Mouse (Mus musculus) megakaryocyte-erythroid progenitor cell, adult 5-6 weeks (primary cell): ENCODE results near the gene Med16. TPM values are rescaled to one million over a fixed set of nuclear protein-coding genes. Genes with fewer than 3 reads are reported as not detected.
A peak's percentile ranks its signal among the peaks of the same experiment; 100 is the strongest.

Experiments used
- ATAC-seq: replicated peaks from 2 replicates; pipeline ENCODE4 v1.8.0; 2016; ENCODE audit warnings: mild to moderate bottlenecking, inconsistent platforms; ENCODE audit not compliant: severe bottlenecking, poor library complexity, low FRiP score, low TSS enrichment
- total RNA-seq, 2 experiments: library from RNA; stranded (forward) in 1 of 2; stranded (reverse) in 1 of 2; fragments of 200-1000, 215-1000 nt in 1 of 2; fragments of >200 nt in 1 of 2; fragmentation: Nextera tagmentation in 1 of 2; gene quantifications; 2 replicates each; pipeline ENCODE4 v1.2.3; 2014 to 2017

The Med16 gene
- total RNA-seq, 2 experiments from 2014 or later: 9.8 to 21.7 TPM

DNA sequence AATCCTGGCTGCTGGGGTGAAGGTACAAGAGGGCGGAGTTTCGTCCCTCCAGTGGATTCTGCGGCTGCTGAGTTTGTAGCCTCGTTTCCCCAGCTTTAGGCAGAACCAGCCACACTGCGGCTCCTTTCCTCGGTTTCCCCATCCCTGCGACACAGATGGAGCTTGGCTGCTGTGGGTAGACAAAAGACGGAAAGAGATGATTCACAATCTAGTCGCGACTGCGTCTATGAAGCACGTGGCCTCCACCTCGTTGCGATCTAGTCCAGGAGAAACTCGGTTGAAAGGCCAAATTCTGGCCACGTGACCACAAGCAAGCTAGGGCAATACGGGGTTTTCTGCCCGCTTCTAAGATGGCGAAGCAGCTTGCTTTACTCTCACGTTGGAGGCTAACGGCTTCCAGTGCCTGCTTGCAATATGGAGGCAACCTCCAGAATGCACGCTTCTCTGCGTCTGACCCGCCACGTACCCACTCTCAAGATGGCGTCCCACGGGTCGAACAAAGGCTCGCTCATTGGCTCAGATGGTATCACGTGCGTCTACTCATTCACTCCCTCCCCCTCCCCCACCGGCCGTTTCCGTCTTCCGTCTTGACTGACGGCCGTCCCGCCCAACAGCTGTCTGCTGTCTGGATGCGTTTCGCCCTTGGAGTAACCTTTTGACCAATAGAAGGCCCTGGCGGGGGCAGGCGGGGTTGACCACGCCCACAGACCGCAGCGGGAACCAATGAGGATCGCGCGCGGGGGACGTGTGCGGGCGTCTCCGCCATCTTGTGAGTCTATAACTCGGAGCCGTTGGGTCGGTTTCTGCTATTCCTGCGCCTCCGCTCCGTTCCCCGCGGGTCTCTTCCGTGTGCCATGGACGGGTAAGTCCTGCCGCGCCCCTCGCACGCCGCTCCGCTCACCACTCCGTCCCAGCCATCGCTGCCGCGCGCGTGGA, 54.6 kb downstream of the Med16 start, which contains the start of gene Ptbp1:
Gene Ptbp1, plus strand, starts transcription at position 568 of the 936 bp plus-strand sequence.
- ATAC-seq: peak; percentile 86

DNA sequence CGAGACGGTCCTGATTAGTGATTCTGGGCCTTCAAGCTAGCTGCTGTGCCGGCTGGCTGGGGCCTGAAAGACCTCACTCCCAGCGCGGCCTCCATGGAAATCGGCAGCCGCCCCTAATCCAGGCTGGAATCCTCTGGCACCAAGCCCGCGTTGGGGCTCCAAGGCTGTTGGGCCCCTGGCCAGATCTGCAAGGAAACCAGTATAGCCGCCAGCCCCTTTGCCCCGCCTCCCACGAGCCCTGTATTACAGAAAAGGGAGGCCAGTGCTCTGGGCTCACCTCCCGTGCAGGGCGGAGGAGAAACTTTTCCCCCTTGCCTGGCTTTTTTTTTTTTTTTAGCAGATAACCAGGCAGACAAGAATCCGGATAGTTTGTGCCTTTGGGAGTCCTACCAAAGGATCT, 55.3 kb downstream of the Med16 start:
- ATAC-seq: no peak

DNA sequence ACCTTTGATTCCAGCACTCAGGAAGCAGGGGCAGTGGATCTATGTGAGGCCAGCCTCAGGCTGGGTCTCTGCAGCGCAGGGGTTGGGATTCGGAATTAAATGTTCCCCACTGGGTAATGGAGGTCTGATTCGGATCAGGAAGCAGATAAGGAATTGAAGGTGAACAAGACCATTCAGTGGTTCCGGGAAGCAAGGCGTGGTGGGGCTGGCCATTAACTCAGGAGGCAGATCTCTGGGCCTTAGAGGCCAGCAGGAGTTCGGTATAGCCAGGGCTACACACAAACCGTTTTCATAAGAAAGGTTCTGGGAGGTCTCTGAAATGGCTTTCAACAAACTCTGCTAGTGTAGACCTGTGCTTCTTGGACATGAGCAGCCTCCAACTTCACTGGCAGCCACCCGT, 55.9 kb downstream of the Med16 start:
- ATAC-seq: no peak

DNA sequence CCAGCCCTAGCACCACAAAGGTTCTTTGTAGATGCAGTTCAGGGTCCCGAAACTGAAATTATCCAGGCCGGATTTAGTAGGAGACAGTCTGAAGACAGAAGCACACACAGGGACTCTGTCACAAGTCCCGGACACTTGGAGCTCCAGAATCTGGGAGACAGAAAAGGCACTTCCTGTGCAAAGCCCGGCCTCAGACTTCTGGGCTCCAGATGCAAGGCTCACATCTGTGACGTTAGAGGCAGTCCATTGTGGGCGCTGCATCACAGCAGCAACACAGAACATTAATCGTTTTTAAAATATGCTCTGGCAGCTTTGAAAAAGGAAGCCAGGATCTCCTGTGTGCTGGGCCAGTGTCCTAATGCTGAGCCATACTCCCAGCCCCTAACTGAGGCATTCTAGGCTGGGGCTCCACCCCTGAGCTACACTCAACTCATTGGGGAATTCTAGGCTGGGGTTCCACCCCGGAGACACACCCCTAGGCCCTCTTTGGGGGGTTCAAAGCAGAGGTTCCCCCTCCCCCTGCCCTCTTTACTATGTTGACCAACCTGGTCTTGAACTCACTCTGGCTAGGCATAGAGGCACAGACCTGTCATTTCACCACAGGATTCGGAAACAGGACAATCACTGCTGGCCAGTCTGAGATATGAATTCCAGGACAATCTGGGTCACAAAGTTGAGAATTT, 56.5 kb downstream of the Med16 start:
- ATAC-seq: no peak

DNA sequence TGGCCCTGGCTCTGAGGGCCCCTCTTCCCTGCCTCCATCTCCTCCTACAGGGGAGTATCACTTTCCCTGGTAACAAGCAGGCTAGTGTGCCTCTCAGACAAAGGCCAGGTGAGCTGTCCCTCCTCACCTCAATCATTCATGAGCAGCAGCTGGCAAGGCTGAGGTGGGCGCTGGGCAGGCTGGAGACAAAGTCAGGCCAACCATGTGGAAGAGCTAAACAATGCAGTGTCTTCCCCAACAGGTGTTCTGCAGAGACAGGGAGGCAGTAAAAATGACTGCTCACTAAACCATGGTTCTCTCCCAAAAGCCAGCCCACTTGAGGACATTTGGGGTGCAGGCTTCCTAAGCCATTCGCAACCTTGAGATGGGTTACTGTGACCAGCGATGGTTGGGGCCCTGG, 57.1 kb downstream of the Med16 start:
- ATAC-seq: no peak

DNA sequence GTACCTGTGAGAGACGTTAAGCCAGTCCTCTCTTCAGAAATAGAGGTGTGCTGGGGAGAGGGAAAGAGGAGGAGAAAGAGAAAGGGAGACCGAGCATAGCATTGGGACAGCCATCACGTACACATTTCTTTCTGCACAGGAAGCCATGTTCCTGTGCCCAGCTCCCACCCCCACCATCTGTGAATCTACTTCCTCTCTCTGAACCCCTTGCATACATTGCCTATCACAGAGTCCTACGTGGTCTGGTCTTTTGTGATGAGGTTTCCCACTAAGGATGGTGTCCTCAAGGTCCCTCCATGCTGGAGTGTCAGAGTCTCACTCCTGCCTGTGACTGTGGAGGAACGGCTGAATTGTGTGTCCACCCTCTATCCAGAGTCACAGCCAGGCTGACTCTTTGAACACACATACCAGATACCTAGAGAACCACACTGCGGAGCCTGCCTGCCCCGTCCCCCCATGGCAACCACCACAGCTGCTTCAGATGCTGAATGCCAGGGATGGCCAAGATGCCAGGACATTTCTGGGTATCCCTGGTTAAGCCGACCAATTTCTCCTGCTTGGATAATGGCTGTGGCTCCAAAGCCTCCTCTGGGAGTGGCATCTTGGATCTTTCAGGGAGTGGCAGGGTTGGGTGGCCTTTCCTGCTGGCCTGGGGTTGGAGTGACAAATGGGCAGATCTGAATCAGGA, 58.6 kb downstream of the Med16 start:
- ATAC-seq: no peak

DNA sequence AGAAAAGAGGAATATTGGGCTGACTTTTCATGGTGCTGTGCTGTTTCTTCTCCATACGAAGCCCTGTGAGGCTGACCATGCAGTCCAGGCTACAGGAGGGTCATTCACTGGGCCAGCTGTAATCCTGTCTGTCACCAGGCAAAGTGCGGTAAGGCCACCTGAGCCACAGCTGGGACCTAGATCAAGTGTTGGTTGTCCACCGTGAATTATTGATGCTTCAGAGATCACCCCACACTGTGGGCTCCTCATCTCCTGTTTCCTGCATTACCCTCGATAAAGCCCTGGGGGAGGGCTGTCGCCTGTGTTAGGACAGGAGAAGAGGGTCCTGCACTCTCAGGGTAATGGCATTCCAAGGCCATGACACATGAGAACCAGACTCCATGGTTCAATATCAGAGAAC, 62.2 kb downstream of the Med16 start:
- no peak for ATAC-seq

Other genes with a start within 250 kb of the Med16 start
Only the 30 nearest of the 35 such genes appear.
- gene Cdc34, start 226.7 kb downstream of the Med16 start, total RNA-seq (2014; fragmentation: Nextera tagmentation): 134 and 152 TPM in 2 replicates
- gene Cdc34, start 226.7 kb downstream of the Med16 start, total RNA-seq (2017): 128 and 236 TPM in 2 replicates
- gene Gzmm, start 219.9 kb downstream of the Med16 start, total RNA-seq (2014; fragmentation: Nextera tagmentation): 1.7 and 1.8 TPM in 2 replicates
- 1.7 and 2.4 TPM in 2 replicates for gene Gzmm, start 219.9 kb downstream of the Med16 start, total RNA-seq (2017)
- 361 and 460 TPM in 2 replicates for gene Bsg, start 204.4 kb downstream of the Med16 start, total RNA-seq (2014; fragmentation: Nextera tagmentation)
- 350 and 443 TPM in 2 replicates for gene Bsg, start 204.4 kb downstream of the Med16 start, total RNA-seq (2017)
- gene Hcn2, start 192.3 kb downstream of the Med16 start, total RNA-seq (2014; fragmentation: Nextera tagmentation): 0.50 TPM in 1 of 2 replicates, not detected in the other
- not detected in 2 replicates for gene Hcn2, start 192.3 kb downstream of the Med16 start, total RNA-seq (2017)
- 45.2 and 51.7 TPM in 2 replicates for gene Polrmt, start 162.3 kb downstream of the Med16 start, total RNA-seq (2014; fragmentation: Nextera tagmentation)
- 17.6 and 21.2 TPM in 2 replicates for gene Polrmt, start 162.3 kb downstream of the Med16 start, total RNA-seq (2017)
- gene Fgf22, start 153.8 kb downstream of the Med16 start, total RNA-seq (2014; fragmentation: Nextera tagmentation): not detected in 2 replicates
- gene Fgf22, start 153.8 kb downstream of the Med16 start, total RNA-seq (2017): not detected in 2 replicates
- gene Rnf126, start 142.0 kb downstream of the Med16 start, total RNA-seq (2014; fragmentation: Nextera tagmentation): 76.0 and 106 TPM in 2 replicates
- gene Rnf126, start 142.0 kb downstream of the Med16 start, total RNA-seq (2017): 16.2 and 20.8 TPM in 2 replicates
- 0.49 and 0.96 TPM in 2 replicates for gene Fstl3, start 131.7 kb downstream of the Med16 start, total RNA-seq (2014; fragmentation: Nextera tagmentation)
- gene Fstl3, start 131.7 kb downstream of the Med16 start, total RNA-seq (2017): 0.66 and 0.80 TPM in 2 replicates
- gene Prss57, start 118.0 kb downstream of the Med16 start, total RNA-seq (2014; fragmentation: Nextera tagmentation): 2.4 and 7.6 TPM in 2 replicates
- gene Prss57, start 118.0 kb downstream of the Med16 start, total RNA-seq (2017): 1.7 and 3.5 TPM in 2 replicates
- 7.6 and 11.1 TPM in 2 replicates for gene Palm, start 115.4 kb downstream of the Med16 start, total RNA-seq (2014; fragmentation: Nextera tagmentation)
- 4.6 and 6.8 TPM in 2 replicates for gene Palm, start 115.4 kb downstream of the Med16 start, total RNA-seq (2017)
- not detected in 2 replicates for gene Misp, start 87.9 kb downstream of the Med16 start, total RNA-seq (2014; fragmentation: Nextera tagmentation)
- not detected in 2 replicates for gene Misp, start 87.9 kb downstream of the Med16 start, total RNA-seq (2017)
- 423 and 470 TPM in 2 replicates for gene Ptbp1, start 54.5 kb downstream of the Med16 start, total RNA-seq (2014; fragmentation: Nextera tagmentation)
- 149 and 201 TPM in 2 replicates for gene Ptbp1, start 54.5 kb downstream of the Med16 start, total RNA-seq (2017)
- 2.5 and 8.7 TPM in 2 replicates for gene Prtn3, start 34.4 kb downstream of the Med16 start, total RNA-seq (2014; fragmentation: Nextera tagmentation)
- 0.56 and 5.9 TPM in 2 replicates for gene Prtn3, start 34.4 kb downstream of the Med16 start, total RNA-seq (2017)
- gene Plppr3, start 34.3 kb downstream of the Med16 start, total RNA-seq (2014; fragmentation: Nextera tagmentation): not detected in 2 replicates
- gene Plppr3, start 34.3 kb downstream of the Med16 start, total RNA-seq (2017): 5.8 and 15.0 TPM in 2 replicates
- 10.5 TPM in 1 of 2 replicates, not detected in the other for gene Elane, start 22.7 kb downstream of the Med16 start, total RNA-seq (2014; fragmentation: Nextera tagmentation)
- 0.23 and 1.3 TPM in 2 replicates for gene Elane, start 22.7 kb downstream of the Med16 start, total RNA-seq (2017)
- not detected in 2 replicates for gene Cfd, start 18.1 kb downstream of the Med16 start, total RNA-seq (2014; fragmentation: Nextera tagmentation)
- not detected in 2 replicates for gene Cfd, start 18.1 kb downstream of the Med16 start, total RNA-seq (2017)
- not detected in 2 replicates for gene Gm26602, start 1.9 kb upstream of the Med16 start, total RNA-seq (2014; fragmentation: Nextera tagmentation)
- gene Gm26602, start 1.9 kb upstream of the Med16 start, total RNA-seq (2017): not detected in 2 replicates
- 0.31 TPM in 1 of 2 replicates, not detected in the other for gene Kiss1r, start 8.0 kb upstream of the Med16 start, total RNA-seq (2014; fragmentation: Nextera tagmentation)
- gene Kiss1r, start 8.0 kb upstream of the Med16 start, total RNA-seq (2017): 2.2 TPM in 1 of 2 replicates, not detected in the other
- 80.3 and 91.7 TPM in 2 replicates for gene R3hdm4, start 12.3 kb upstream of the Med16 start, total RNA-seq (2014; fragmentation: Nextera tagmentation)
- gene R3hdm4, start 12.3 kb upstream of the Med16 start, total RNA-seq (2017): 35.5 and 38.9 TPM in 2 replicates
- 4.4 and 5.9 TPM in 2 replicates for gene Arid3a, start 18.1 kb upstream of the Med16 start, total RNA-seq (2014; fragmentation: Nextera tagmentation)
- gene Arid3a, start 18.1 kb upstream of the Med16 start, total RNA-seq (2017): 5.4 and 6.0 TPM in 2 replicates
- 82.9 and 86.4 TPM in 2 replicates for gene Wdr18, start 51.2 kb upstream of the Med16 start, total RNA-seq (2014; fragmentation: Nextera tagmentation)
- gene Wdr18, start 51.2 kb upstream of the Med16 start, total RNA-seq (2017): 23.4 and 24.8 TPM in 2 replicates
- not detected in 2 replicates for gene Grin3b, start 61.8 kb upstream of the Med16 start, total RNA-seq (2014; fragmentation: Nextera tagmentation)
- gene Grin3b, start 61.8 kb upstream of the Med16 start, total RNA-seq (2017): not detected in 2 replicates
- 75.5 and 83.0 TPM in 2 replicates for gene Tmem259, start 75.4 kb upstream of the Med16 start, total RNA-seq (2014; fragmentation: Nextera tagmentation)
- gene Tmem259, start 75.4 kb upstream of the Med16 start, total RNA-seq (2017): 47.3 and 63.9 TPM in 2 replicates
- 18.0 and 24.6 TPM in 2 replicates for gene Cnn2, start 79.7 kb upstream of the Med16 start, total RNA-seq (2014; fragmentation: Nextera tagmentation)
- gene Cnn2, start 79.7 kb upstream of the Med16 start, total RNA-seq (2017): 13.8 and 25.6 TPM in 2 replicates
- 27.0 and 32.9 TPM in 2 replicates for gene Abca7, start 87.6 kb upstream of the Med16 start, total RNA-seq (2014; fragmentation: Nextera tagmentation)
- 11.0 and 12.1 TPM in 2 replicates for gene Abca7, start 87.6 kb upstream of the Med16 start, total RNA-seq (2017)
- 76.2 and 103 TPM in 2 replicates for gene Arhgap45, start 107.7 kb upstream of the Med16 start, total RNA-seq (2014; fragmentation: Nextera tagmentation)
- gene Arhgap45, start 107.7 kb upstream of the Med16 start, total RNA-seq (2017): 52.8 and 64.4 TPM in 2 replicates
- gene Polr2e, start 130.9 kb upstream of the Med16 start, total RNA-seq (2014; fragmentation: Nextera tagmentation): 145 and 157 TPM in 2 replicates
- gene Polr2e, start 130.9 kb upstream of the Med16 start, total RNA-seq (2017): 142 and 150 TPM in 2 replicates
- 566 and 603 TPM in 2 replicates for gene Gpx4, start 138.2 kb upstream of the Med16 start, total RNA-seq (2014; fragmentation: Nextera tagmentation)
- gene Gpx4, start 138.2 kb upstream of the Med16 start, total RNA-seq (2017): 483 and 498 TPM in 2 replicates
- gene Sbno2, start 196.6 kb upstream of the Med16 start, total RNA-seq (2014; fragmentation: Nextera tagmentation): 34.4 and 39.7 TPM in 2 replicates
- gene Sbno2, start 196.6 kb upstream of the Med16 start, total RNA-seq (2017): 12.1 and 12.9 TPM in 2 replicates
- gene Stk11, start 206.9 kb upstream of the Med16 start, total RNA-seq (2014; fragmentation: Nextera tagmentation): 152 and 213 TPM in 2 replicates
- gene Stk11, start 206.9 kb upstream of the Med16 start, total RNA-seq (2017): 116 and 174 TPM in 2 replicates